ENCODE assay signal across 8 mouse cellular contexts in the genomic region with DNA sequence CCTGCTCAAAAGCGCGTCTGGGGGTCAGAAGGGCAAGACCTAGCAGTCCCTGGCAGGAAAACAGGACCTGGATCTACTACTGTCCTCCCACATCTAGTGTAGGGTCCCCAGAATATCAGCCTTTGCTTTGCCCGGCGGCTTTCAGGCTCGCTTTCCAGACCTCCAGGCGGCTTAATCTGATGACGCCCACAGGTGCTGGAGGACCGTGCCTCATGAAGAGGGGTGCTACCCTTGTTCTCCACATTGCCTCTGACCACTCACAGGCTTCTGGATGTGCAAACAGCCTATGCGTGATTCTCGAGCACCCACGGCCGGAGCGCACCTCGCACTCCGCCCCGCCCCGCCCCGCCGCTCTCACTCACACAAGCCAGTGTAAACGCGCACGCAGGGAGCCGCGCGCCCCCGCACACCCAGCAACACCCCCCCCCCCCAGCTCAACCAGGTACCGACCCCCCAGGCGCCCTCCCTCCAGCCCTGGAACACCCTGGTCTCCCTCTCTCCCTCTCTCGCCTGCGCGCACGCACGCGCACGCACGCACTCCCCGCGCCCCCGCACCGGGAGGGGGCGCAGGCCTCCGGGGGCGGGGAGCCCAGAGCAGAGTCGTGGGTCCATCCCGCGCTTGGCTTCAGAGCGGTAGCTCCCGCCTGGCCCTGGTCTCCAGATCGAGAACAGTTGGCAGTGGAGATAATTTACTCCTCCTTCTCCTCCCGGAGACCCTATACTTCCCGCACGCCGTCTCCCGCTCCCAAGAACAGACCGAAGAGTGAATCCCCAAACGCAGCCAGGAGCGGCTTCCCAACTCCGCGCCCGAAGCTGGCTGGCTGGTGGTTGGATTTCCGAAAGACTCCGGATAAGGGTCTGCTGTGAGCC. TPM values are rescaled to one million over a fixed set of nuclear protein-coding genes. Genes with fewer than 3 reads are reported as not detected.
DNase-seq lines count a peak whose midpoint lies in the region; ATAC-seq and TF ChIP-seq lines count a peak whose summit lies in the region.

No protein-coding gene starts in this region.

- WGBS in heart, postnatal 0 days = 2% methylated on average over 38 of the region's 62 CpGs
- 0% methylated on average over 46 of the region's 62 CpGs for WGBS in intestine, embryonic 14.5 days
- WGBS in liver, postnatal 0 days (ENCODE audit: insufficient replicate concordance) = 4% methylated on average over 38 of the region's 62 CpGs
- under 1% methylated on average over 51 of the region's 62 CpGs for WGBS in stomach, postnatal 0 days
- WGBS in kidney, adult 2 months = under 1% methylated on average over 56 of the region's 62 CpGs

- H3K27ac ChIP-seq in heart, postnatal 0 days (ENCODE audit: low read depth) = no peak overlapping the region
- H3K27ac ChIP-seq in intestine, embryonic 14.5 days (ENCODE audit: low read depth) = no peak overlapping the region
- H3K27ac ChIP-seq in liver, postnatal 0 days (ENCODE audit: low read depth) = no peak overlapping the region
- H3K27ac ChIP-seq in stomach, postnatal 0 days (replicated peaks) = no peak overlapping the region
- H3K27ac ChIP-seq in kidney, adult 2 months (ENCODE audit: insufficient read depth, low read depth, low read length) = no peak overlapping the region

- no peak for DNase-seq in heart, postnatal 0 days (ENCODE audit: low spot score)
- no peak for DNase-seq in heart, adult 9 months (ENCODE audit: low spot score in 2 of 2)
- peak; percentile 47 for DNase-seq in embryo, embryonic 9.5 days (ENCODE audit: extremely low spot score)
- DNase-seq in intestine, embryonic 14.5 days (ENCODE audit: low spot score) = peak; percentile 60
- no peak for DNase-seq in liver, postnatal 0 days
- DNase-seq in stomach, postnatal 0 days (ENCODE audit: low spot score) = no peak
- DNase-seq in adrenal gland, adult (ENCODE audit: inconsistent age in 2 of 2, low spot score in 1 of 2) = no peak
- no peak for DNase-seq in kidney, adult 2 months

- H3K9ac ChIP-seq in heart, postnatal 0 days (replicated peaks; ENCODE audit: low read depth, low read length) = no peak overlapping the region
- H3K9ac ChIP-seq in intestine, embryonic 14.5 days (ENCODE audit: low read length) = 0 out of 2 replicates have a peak overlapping the region, but pooled peaks have one; percentile 13
- H3K9ac ChIP-seq in liver, postnatal 0 days (replicated peaks) = no peak overlapping the region
- H3K9ac ChIP-seq in stomach, postnatal 0 days (ENCODE audit: low read length) = no peak overlapping the region

- H3K27me3 ChIP-seq in heart, postnatal 0 days (ENCODE audit: control insufficient read depth, insufficient read depth, low read length) = peaks cover 55% of the 10 kb centered on the region
- H3K27me3 ChIP-seq in intestine, embryonic 14.5 days (replicated peaks; ENCODE audit: control insufficient read depth, insufficient read depth, low read length) = peaks cover 55% of the 10 kb centered on the region
- H3K27me3 ChIP-seq in liver, postnatal 0 days (ENCODE audit: insufficient read depth, low read length) = peaks cover 38% of the 10 kb centered on the region
- H3K27me3 ChIP-seq in stomach, postnatal 0 days (ENCODE audit: control insufficient read depth, insufficient read depth, low read length) = peaks cover 3% of the 10 kb centered on the region; the same call in 1 of the 2 replicates
- H3K27me3 ChIP-seq in kidney, adult 2 months (replicated peaks; ENCODE audit: control insufficient read depth, insufficient read depth, low read length) = 0 out of 2 replicates have a peak, but pooled peaks cover 1% of the 10 kb centered on the region

- no peak for TF ChIP-seq POLR2A in kidney, adult 2 months (IDR thresholded peaks at IDR 0.05; ENCODE audit: low read depth, low read length)

- H3K36me3 ChIP-seq in heart, postnatal 0 days (replicated peaks; ENCODE audit: control insufficient read depth, insufficient read depth, low read length) = no peaks in the 10 kb centered on the region
- H3K36me3 ChIP-seq in intestine, embryonic 14.5 days (ENCODE audit: control insufficient read depth, insufficient read depth, low read length) = no peaks in the 10 kb centered on the region
- H3K36me3 ChIP-seq in liver, postnatal 0 days (replicated peaks; ENCODE audit: insufficient read depth, low read length) = no peaks in the 10 kb centered on the region
- H3K36me3 ChIP-seq in stomach, postnatal 0 days (ENCODE audit: control insufficient read depth, insufficient read depth, low read length) = no peaks in the 10 kb centered on the region
- no peaks in the 10 kb centered on the region for H3K36me3 ChIP-seq in kidney, adult 2 months (ENCODE audit: control insufficient read depth, insufficient read depth, low read length)

- no peak for TF ChIP-seq EP300 in heart, postnatal 0 days (IDR thresholded peaks at IDR 0.05; ENCODE audit: low read depth)
- no peak for TF ChIP-seq EP300 in liver, postnatal 0 days (IDR thresholded peaks at IDR 0.05; ENCODE audit: low read depth)
- TF ChIP-seq EP300 in stomach, postnatal 0 days (optimal IDR thresholded peaks at IDR 0.05) = no peak

- peak overlapping the region; percentile 80 for H3K4me2 ChIP-seq in heart, postnatal 0 days (ENCODE audit: low read depth, low read length)
- H3K4me2 ChIP-seq in intestine, embryonic 14.5 days (ENCODE audit: low read length) = peak overlapping the region; percentile 95
- H3K4me2 ChIP-seq in liver, postnatal 0 days (ENCODE audit: low read depth, low read length) = peak overlapping the region; percentile 55
- peak overlapping the region; percentile 67 for H3K4me2 ChIP-seq in stomach, postnatal 0 days (replicated peaks; ENCODE audit: low read depth)

- no peak for TF ChIP-seq CTCF in heart, postnatal 0 days (IDR thresholded peaks at IDR 0.05; ENCODE audit: low read depth)
- TF ChIP-seq CTCF in liver, postnatal 0 days (IDR thresholded peaks at IDR 0.05; ENCODE audit: low read depth) = no peak
- TF ChIP-seq CTCF in stomach, postnatal 0 days (IDR thresholded peaks at IDR 0.05; ENCODE audit: low read depth) = peak; percentile 8; the same call in 1 of the 2 replicates
- TF ChIP-seq CTCF in kidney, adult 2 months (conservative IDR thresholded peaks at IDR 0.05; ENCODE audit: insufficient read depth, insufficient read length, low read depth, low read length) = no peak

- 0 out of 2 replicates have a peak, but pooled peaks cover 5% of the 10 kb centered on the region for H3K4me1 ChIP-seq in heart, postnatal 0 days (ENCODE audit: control insufficient read depth, insufficient read depth)
- H3K4me1 ChIP-seq in intestine, embryonic 14.5 days (replicated peaks; ENCODE audit: control insufficient read depth, insufficient read depth, low read length) = peaks cover 4% of the 10 kb centered on the region; the same call in 1 of the 2 replicates
- no peaks in the 10 kb centered on the region for H3K4me1 ChIP-seq in liver, postnatal 0 days (ENCODE audit: insufficient read depth)
- no peaks in the 10 kb centered on the region for H3K4me1 ChIP-seq in stomach, postnatal 0 days (replicated peaks; ENCODE audit: control insufficient read depth, insufficient read depth)
- H3K4me1 ChIP-seq in kidney, adult 2 months (ENCODE audit: control insufficient read depth, insufficient read depth, low read length) = no peaks in the 10 kb centered on the region

- H3K9me3 ChIP-seq in heart, postnatal 0 days (replicated peaks; ENCODE audit: control insufficient read depth, low read length) = no peaks in the 10 kb centered on the region
- 0 out of 2 replicates have a peak, but pooled peaks cover 3% of the 10 kb centered on the region for H3K9me3 ChIP-seq in intestine, embryonic 14.5 days (ENCODE audit: control insufficient read depth, low read length)
- no peaks in the 10 kb centered on the region for H3K9me3 ChIP-seq in liver, postnatal 0 days (ENCODE audit: low read length)
- H3K9me3 ChIP-seq in stomach, postnatal 0 days (ENCODE audit: control insufficient read depth, low read length) = no peaks in the 10 kb centered on the region

- peak overlapping the region; percentile 48 for H3K4me3 ChIP-seq in heart, postnatal 0 days (ENCODE audit: low read depth, low read length)
- H3K4me3 ChIP-seq in intestine, embryonic 14.5 days (ENCODE audit: low read depth, low read length) = peak overlapping the region; percentile 48
- no peak overlapping the region for H3K4me3 ChIP-seq in liver, postnatal 0 days (ENCODE audit: low read depth, low read length)
- peak overlapping the region; percentile 39 for H3K4me3 ChIP-seq in stomach, postnatal 0 days (ENCODE audit: low read depth, low read length)
- H3K4me3 ChIP-seq in kidney, adult 2 months (ENCODE audit: insufficient read depth, low read depth, low read length) = no peak overlapping the region; the same call in 1 of the 2 replicates

- no peak for ATAC-seq in heart, postnatal 0 days (ENCODE audit: insufficient read depth, low read depth)
- ATAC-seq in intestine, embryonic 14.5 days (replicated peaks; ENCODE audit: low FRiP score, low TSS enrichment, low read depth) = 0 out of 2 replicates have a peak, but pooled peaks have one; percentile 38
- no peak for ATAC-seq in liver, postnatal 0 days
- ATAC-seq in stomach, postnatal 0 days (ENCODE audit: low FRiP score, low TSS enrichment) = no peak

RNA-seq across cellular contexts. Expression of gene Sorcs3, which starts 0.7 kb away (rescaled TPM):
- total RNA-seq in heart, postnatal 0 days (2014; rRNA removed; ENCODE audit: low replicate concordance) = 0.08 TPM in 1 of 2 replicates, not detected in the other
- polyA plus RNA-seq in heart, postnatal 0 days (2015; fragmentation: Nextera tagmentation; extraction: Ambion mirVana) = 0.01 and 0.04 TPM in 2 replicates
- 0.40 and 0.58 TPM in 2 replicates for polyA plus RNA-seq in intestine, embryonic 14.5 days (2014; fragmentation: Nextera tagmentation; extraction: Ambion mirVana)
- polyA plus RNA-seq in liver, postnatal 0 days (2015; fragmentation: Nextera tagmentation; extraction: Ambion mirVana) = 0.06 TPM in 1 of 2 replicates, not detected in the other
- 0.28 TPM in 2 replicates for polyA plus RNA-seq in stomach, postnatal 0 days (2015; fragmentation: Nextera tagmentation; extraction: Ambion mirVana)
- polyA plus RNA-seq in kidney, adult 2 months (2012; rRNA removed) = 0.65 and 0.66 TPM in 2 replicates

Comparison
In these comparisons a context has a peak if more than half of its experiments do, and no peak if none do; other contexts are left out.
1. DNase-seq: peak in embryo, embryonic 9.5 days (single experiment) and intestine, embryonic 14.5 days (single experiment); none in heart, postnatal 0 days (single experiment), heart, adult 9 months (0 of 2), liver, postnatal 0 days (single experiment), stomach, postnatal 0 days (single experiment), adrenal gland, adult (0 of 2) and kidney, adult 2 months (single experiment).
2. H3K4me3 ChIP-seq: peak in heart, postnatal 0 days (single experiment), intestine, embryonic 14.5 days (single experiment) and stomach, postnatal 0 days (single experiment); none in liver, postnatal 0 days (single experiment) and kidney, adult 2 months (single experiment).
3. Peak in every context shown above with its lines, with median percentiles within 50 percentile points of each other: H3K4me2 ChIP-seq.